Mouse (Mus musculus): Measurements from ENCODE around the gene Mndal.
"Not testable (repeated sequence)": the region's sequence is repeated elsewhere in the genome, so short reads cannot be mapped to it uniquely, and the experiment has no call there.

The Mndal gene

GRCm38 (mm10) chr1:173887026-173887787 is 55.1 kb downstream of the Mndal start:
- DNase-seq, result not testable (repeated sequence)

- peak in 1 of 2 experiments; percentile 12 for DNase-seq
These were observed 62.2 kb downstream of the Mndal start for GRCm38 (mm10) chr1:173880004-173880666.

DNA sequence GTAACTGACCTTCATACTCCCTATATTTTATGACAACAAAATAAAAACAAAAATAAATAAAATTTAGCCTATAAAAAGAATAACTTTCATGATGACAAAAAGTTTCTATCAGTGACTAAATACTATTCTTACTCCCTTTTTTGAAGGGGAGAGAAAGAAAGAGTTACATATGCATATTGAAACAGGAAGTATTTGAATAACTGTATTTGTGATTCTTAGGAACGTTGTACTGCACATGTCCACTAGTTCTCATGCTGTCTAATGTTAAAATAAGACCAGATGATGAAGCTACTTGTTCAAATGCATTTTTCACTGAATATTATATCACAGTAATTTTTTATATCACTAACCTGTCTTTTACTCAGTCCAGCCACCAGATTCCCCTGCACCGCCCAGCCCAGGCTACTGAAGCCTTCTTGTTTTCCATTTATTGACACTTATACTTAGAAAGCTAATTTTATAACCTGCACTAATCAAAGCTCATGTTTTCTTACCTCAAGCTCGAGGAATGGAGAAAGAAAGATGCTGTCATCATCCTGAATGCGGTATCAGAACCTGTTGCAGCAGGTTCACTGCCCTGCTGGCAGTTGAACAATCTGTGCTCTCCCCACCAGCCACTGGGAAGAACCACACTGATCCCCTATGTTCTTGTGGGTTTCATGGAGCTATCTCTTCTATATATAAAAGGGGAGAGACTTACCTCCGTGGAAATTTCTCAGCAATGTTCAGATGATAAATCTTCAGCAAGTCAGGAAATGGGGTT is 62.9 kb downstream of the Mndal start:
- DNase-seq, result not testable (repeated sequence)

DNA sequence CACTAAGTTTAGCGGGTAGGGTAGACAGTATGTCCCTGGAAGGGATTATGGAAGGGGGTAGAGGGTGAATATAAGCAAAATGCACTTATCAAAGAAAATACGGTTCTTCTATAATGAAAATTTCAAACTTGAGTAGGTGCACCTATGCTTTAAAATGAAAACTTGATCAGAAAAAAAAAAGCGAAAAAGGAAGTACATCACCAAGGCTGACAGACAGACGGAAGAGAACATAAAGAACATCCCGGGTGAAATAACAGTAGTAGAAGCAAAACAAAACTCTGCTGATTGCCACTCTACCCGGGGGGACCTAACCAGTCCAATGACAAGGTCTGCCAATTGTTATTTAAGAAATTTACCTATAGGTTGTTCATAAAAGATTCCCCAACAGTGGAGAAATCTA is 64.0 kb downstream of the Mndal start:
- not testable (repeated sequence) for DNase-seq

DNA sequence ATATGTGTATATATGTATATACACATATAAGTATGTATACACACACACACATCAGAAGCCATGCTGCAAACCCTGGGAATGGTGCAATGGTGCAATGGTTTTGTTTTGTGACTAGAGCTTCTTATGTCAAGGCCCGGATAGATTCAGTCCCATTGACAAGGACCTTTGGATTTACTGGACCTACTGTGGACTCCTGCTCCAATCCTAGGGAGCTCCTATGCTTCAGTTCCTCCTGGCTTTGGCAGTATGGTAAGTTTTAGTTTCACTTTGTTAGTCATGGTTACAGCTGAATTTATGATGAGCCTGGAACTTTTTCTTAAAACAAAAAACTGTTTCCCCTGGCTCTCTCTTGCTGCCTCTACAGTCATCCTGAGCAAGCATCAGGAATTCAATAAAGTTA is 65.2 kb downstream of the Mndal start:
- not testable (repeated sequence) for DNase-seq

- DNase-seq, result not testable (repeated sequence)
These were observed 73.7 kb downstream of the Mndal start for GRCm38 (mm10) chr1:173868586-173868985.

DNA sequence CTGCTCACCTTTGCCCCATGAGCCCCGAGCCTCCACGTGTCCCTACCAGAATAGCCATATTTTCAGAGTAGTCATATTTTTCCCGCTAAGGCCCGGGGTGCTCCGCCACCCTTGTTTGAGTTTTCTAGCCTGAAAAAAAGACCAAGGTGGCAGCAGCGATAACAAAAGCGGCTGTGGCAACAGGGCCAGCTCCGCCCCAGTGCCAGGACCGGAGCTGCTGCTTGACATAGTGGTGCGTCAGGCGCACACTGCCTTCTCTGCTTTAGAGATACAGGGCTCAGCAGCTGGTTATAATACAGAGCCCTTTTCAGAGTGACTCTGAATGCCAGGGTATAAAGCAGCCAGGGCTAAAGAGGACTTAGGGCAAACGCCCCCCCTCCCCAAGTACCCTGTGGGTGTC is 75.8 kb downstream of the Mndal start:
- no peak for DNase-seq

GRCm38 (mm10) chr1:173853711-173854110 is 88.6 kb downstream of the Mndal start:
- DNase-seq, result not testable (repeated sequence)

- DNase-seq, result not testable (repeated sequence)
These were observed 89.4 kb downstream of the Mndal start for GRCm38 (mm10) chr1:173852853-173853252.

DNA sequence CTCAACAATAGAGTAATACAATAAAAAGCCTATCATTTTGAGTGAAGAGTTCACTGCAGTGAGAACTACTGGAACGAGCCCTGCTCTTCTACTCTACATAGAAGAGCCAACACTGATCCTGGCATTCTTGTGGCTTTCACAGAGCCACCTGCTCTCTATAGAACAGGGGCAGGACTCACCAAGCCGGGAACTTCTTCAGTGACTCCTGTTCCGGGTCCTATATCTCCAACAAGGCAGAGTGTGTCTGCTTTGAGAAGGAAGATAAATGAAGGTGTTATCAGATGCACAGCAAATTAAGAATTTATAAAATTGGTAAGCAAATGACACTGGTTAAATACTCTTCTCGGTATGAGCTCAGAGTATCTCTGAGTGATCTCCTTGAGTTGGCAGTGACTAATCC is 96.1 kb downstream of the Mndal start:
- not testable (repeated sequence) for DNase-seq

DNA sequence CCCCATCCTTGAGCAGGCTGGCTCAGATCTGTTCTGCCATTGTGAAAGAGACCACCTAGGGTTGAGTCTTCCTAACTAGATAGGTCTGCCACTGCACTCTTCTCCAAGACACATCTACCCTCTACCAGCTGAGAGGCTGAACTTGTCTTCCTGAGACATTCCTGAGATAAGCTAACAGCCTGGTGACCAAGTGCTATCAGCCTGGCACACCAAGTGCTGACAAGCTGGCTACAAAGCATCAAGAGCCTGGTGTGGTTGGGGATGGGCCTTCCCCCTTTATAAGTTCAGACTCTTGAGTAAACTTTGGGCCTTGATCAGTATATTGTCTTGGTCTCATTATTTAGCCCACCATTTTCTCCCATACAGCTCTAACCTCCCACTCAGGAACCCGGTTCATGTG is 97.5 kb downstream of the Mndal start:
- DNase-seq, result no peak

DNA sequence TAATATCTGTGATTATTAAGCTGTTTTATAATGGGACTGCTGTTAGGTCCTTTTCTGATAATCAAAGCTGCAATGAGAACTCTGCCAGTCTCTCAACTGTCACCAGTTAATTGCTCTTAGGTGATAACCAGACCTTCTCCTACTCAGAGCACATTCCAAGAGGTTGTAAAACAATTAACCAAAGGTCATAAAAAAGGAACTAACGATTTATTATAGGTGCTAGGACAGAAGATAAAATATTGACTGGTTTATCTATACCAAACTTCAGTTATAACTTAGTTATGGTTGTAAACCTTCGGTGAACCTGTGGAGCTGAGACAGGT is 120.8 kb downstream of the Mndal start:
- not testable (repeated sequence) for DNase-seq

GRCm38 (mm10) chr1:173820794-173821480 is 121.4 kb downstream of the Mndal start:
- not testable (repeated sequence) for DNase-seq

- DNase-seq, result peak in 1 of 2 experiments; percentile 13
These were observed 133.0 kb downstream of the Mndal start for GRCm38 (mm10) chr1:173809294-173809693.

- not testable (repeated sequence) for DNase-seq
These were observed 139.5 kb downstream of the Mndal start for GRCm38 (mm10) chr1:173802689-173803281.

DNA sequence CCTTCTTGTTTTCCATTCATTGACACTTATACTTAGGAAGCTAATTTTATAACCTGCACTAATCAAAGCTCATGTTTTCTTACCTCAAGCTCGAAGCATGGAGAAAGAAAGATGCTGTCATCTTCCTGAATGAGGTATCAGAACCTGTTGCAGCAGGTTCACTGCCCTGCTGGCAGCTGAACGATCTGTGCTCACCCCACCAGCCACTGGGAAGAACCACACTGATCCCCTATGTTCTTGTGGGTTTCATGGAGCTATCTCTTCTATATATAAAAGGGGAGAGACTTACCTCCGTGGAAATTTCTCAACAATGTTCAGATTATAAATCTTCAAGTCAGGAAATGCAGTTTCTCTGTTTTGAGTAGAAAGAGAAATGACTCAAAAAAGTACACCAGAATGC is 140.1 kb downstream of the Mndal start:
- not testable (repeated sequence) for DNase-seq

GRCm38 (mm10) chr1:173801791-173802190 is 140.5 kb downstream of the Mndal start:
- not testable (repeated sequence) for DNase-seq
